Mouse (Mus musculus) bone marrow, adult 2 months (tissue): ENCODE results near the gene Mypop.

Experiments
- CTCF ChIP-seq: fragments of 200-500 bp; IDR thresholded peaks from 2 replicates; pipeline ENCODE4 v1.5.1; 2011; ENCODE audit warnings: low read length, control low read depth; ENCODE audit not compliant: control insufficient read depth, insufficient read depth
- POLR2A ChIP-seq: fragments of 200-500 bp; IDR thresholded peaks from 2 replicates; pipeline ENCODE4 v1.6.1; 2011; ENCODE audit warnings: low read depth, mild to moderate bottlenecking, control low read depth, low read length, borderline replicate concordance; ENCODE audit not compliant: control insufficient read depth

GRCm38 (mm10) chr7:18958384-18958766 lies 32.7 kb upstream of the Mypop start:
- TF ChIP-seq POLR2A (no peak), CTCF (no peak)
